Mouse (Mus musculus) brown adipose tissue, adult 24 weeks (tissue): ENCODE measurements around the gene Ryr1. TPM values are rescaled to one million over a fixed set of nuclear protein-coding genes. Genes with fewer than 3 reads are reported as not detected.
"Not testable (repeated sequence)": the region's sequence is repeated elsewhere in the genome, so short reads cannot be mapped to it uniquely, and the experiment has no call there.

Experiments used
- H3K27ac ChIP-seq: fragments of 200-500 bp; replicated peaks from 2 replicates; pipeline ENCODE4 v1.5.1; 2012; ENCODE audit warnings: low read depth, mild to moderate bottlenecking, low read length
- H3K4me1 ChIP-seq: fragments of 200-500 bp; 2 replicates; pipeline ENCODE4 v1.6.1; 2012; ENCODE audit warnings: low read length, mixed read lengths; ENCODE audit not compliant: control insufficient read depth, insufficient read depth, insufficient read length
- H3K4me3 ChIP-seq: fragments of 200-500 bp; 2 replicates; pipeline ENCODE4 v1.5.1; 2012; ENCODE audit warnings: low read depth, mild to moderate bottlenecking, low read length, moderate library complexity; ENCODE audit not compliant: insufficient read depth
- polyA plus RNA-seq: library from polyadenylated mRNA; stranded (reverse); fragments of >200 nt; gene quantifications from 2 replicates; pipeline ENCODE4 v1.2.4, GENCODE M21; 2012; ENCODE audit not compliant: missing spikeins, insufficient read depth, insufficient read length

Ryr1 gene
- polyA plus RNA-seq, 1 experiment: 1.9 TPM

DNA sequence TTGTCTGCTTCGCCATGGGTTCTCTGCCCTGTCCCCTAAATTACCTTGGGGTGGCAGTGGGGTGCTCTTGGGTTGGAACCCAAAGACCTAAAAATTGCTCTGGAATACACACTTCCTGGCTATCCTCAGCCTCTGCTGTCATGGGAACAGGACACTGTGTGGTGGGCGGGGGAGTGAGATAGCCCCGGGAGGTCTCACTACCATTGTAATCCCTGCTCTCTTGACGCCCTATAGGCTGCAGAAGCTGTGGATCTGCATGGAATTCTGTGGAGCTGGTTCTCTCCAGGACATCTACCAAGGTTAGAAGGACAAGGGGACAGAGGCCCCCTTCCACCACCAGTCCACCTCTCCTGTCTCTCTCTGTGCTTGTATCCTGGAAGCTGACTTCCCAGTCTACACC lies 141.1 kb downstream of the Ryr1 start:
- H3K27ac ChIP-seq: no peak overlapping the region
- H3K4me3 ChIP-seq: no peak overlapping the region
- peaks cover 3% of the 10 kb centered on the region; the same call in 1 of the 2 replicates for H3K4me1 ChIP-seq

- Histone ChIP-seq H3K4me1 (peaks cover 3% of the 10 kb centered on the region; the same call in 1 of the 2 replicates), H3K27ac (no peak overlapping the region), H3K4me3 (peak overlapping the region; percentile 20; the same call in 1 of the 2 replicates)
Observed at GRCm38 (mm10) chr7:28983141-28983564, 141.8 kb downstream of the Ryr1 start.

DNA sequence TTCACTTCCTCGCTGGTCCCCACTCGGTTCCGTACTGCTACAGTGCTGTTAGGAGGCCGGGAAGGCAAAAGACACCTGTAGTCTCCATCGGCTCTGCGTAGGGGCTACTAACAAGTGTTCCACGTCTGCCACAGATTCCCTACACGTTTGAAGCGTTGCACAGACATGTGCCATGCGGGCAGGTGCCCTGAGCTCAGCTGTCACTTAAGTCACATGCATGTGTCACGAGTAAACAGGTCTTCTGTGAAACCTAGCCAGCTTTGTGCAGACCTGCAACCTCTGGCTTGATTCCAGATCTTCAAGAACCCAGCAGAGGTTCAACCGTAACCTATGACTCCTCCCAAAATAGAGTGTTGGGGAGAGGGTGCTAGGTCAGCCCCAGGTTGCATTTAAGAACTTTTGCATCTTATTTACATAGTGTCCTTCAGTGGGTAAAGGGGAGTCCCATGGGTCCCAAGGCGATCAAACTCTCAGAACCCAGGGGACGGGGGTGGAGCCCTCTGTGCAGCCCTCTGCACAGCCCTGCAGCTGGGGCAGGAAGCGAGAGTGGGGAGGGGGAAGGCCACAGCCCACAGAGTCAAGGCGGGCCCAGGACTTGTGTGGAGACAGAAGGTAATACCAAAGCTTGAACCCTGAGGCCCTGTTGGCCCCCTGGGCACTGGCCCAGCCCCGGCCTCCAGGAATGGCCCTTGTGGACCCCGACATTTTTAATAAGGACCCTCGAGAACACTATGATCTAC lies 142.5 kb downstream of the Ryr1 start:
- H3K27ac ChIP-seq: peak overlapping the region; percentile 63
- H3K4me3 ChIP-seq: peak overlapping the region; percentile 70
- peaks cover 3% of the 10 kb centered on the region; the same call in 1 of the 2 replicates for H3K4me1 ChIP-seq

- Histone ChIP-seq H3K4me3 (peak within 1 kb of the TSS; percentile 82), H3K27ac (peak within 1 kb of the TSS; percentile 90), H3K4me1 (peaks cover 3% of the 10 kb centered on the region; the same call in 1 of the 2 replicates)
Observed at GRCm38 (mm10) chr7:28981651-28982273, 143.2 kb downstream of the Ryr1 start, which contains the start of the genes Eif3k and Map4k1. Eif3k (minus strand) TSS chr7:28981864. Map4k1 (plus strand) TSS chr7:28982050.

GRCm38 (mm10) chr7:28977556-28977955 lies 147.4 kb downstream of the Ryr1 start:
- H3K27ac ChIP-seq: no peak overlapping the region
- no peak overlapping the region for H3K4me3 ChIP-seq
- peaks cover 3% of the 10 kb centered on the region for H3K4me1 ChIP-seq

- H3K4me3 ChIP-seq: no peak overlapping the region
- peaks cover 13% of the 10 kb centered on the region for H3K4me1 ChIP-seq
- H3K27ac ChIP-seq: no peak overlapping the region
Observed at GRCm38 (mm10) chr7:28973025-28973424, 152.0 kb downstream of the Ryr1 start.

DNA sequence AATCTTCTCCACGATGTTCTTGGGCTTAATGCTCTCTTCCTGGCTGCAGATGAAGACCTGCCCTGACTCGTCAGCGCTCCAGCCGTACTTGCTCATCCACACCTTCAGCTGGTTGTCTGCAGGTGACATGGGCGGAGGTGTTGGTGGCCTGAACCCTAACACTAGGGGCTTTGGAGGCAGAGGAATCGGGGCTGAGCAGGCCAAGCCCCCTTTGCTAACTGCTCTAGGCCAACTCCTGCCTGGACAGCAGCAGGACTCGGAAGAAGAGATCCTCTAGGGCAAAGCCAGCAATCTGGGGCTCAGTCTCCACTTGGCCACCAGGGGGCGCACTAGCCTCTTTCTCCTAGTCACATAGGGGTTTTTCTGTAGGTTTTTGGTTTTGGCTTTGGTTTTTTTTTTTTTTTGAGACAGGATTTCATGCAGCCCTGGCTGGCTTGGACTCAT lies 152.4 kb downstream of the Ryr1 start:
- peaks cover 13% of the 10 kb centered on the region for H3K4me1 ChIP-seq
- peak overlapping the region; percentile 4; the same call in 1 of the 2 replicates for H3K27ac ChIP-seq
- H3K4me3 ChIP-seq: no peak overlapping the region

DNA sequence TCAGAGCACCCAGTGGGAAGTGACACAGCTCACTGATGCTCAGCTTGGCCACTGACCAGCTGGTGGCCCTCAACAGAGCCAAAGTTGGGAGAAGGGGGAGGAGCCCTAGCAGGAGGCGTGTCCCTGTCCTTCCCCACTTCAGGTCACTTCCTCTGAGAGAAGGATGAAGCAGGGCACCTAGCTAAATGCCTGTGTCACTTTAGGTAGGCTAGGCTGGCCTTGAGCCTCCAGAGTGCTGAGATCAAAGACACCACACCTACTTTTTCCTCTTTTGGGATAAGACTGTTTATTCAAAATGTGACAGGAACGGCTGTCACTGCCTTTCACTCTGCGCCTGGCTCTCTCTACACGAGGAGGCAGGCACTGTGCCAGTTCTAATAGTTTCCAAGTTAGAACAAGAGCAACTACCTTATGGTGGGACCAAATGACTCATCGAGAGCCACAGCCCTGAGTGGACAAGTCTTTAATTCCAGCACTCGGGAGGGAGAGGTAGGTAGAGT lies 153.2 kb downstream of the Ryr1 start:
- Histone ChIP-seq H3K4me3 (no peak overlapping the region), H3K4me1 (peaks cover 13% of the 10 kb centered on the region), H3K27ac (peak overlapping the region; percentile 40)

GRCm38 (mm10) chr7:28971029-28971428 lies 153.9 kb downstream of the Ryr1 start:
- Histone ChIP-seq H3K4me3 (no peak overlapping the region), H3K27ac (peak overlapping the region; percentile 40; the same call in 1 of the 2 replicates), H3K4me1 (peaks cover 18% of the 10 kb centered on the region)

DNA sequence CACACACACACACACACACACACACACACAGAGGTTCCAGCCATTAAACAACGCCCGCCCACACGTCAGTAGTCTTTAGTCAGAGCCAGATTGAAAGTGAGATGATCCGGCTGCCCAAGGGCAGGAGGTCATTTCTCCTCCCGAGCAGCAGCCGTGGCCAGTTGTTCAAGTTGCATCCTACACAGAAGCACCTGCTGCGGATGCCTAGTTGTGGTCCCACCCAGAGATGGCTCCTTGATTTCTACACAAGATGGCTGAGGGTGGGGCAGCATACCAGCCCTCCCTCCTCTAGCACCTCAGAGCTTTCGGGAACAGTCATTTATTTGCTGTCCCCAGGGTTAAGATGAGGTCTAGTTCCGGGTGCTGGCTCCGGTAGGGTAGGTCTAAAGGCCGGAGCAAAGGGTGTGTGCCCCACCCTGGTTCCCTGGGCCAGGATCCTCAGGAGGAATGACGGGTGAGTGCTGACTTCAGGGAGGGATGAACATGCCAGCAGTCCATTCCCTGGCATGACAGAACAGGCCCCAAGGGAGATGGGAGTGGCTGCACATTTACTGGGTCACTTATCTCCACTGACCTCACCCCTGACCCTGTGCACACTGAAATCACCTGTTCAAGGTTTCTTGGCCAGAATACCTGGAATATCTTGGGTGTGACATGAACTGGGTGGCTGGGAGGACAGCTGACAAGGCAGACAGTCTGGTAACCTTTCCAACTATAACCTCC lies 155.1 kb downstream of the Ryr1 start:
- peaks cover 20% of the 10 kb centered on the region for H3K4me1 ChIP-seq
- peak overlapping the region; percentile 73 for H3K27ac ChIP-seq
- H3K4me3 ChIP-seq: no peak overlapping the region

DNA sequence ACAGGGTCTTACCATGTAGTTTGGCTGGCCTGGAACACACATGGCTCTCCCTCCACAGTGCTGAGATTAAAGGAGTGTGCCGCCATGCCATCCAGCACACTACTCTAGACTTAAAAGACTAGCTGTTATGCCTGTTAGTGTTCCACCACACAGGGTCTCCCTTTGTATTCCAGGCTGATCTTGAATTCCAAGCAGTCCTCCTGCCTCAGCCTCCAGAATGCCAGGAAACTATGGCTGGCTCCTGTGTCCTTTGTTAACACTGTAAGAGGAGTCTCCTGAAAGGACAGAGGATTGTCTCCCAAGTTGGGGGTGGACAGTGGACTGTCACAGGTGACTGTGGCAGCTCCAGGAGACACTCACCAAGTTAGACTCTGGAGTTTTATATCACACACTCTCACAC lies 155.7 kb downstream of the Ryr1 start:
- H3K4me1 ChIP-seq: peaks cover 20% of the 10 kb centered on the region
- H3K27ac ChIP-seq: peak overlapping the region; percentile 73
- H3K4me3 ChIP-seq: no peak overlapping the region

- H3K4me3 ChIP-seq, H3K27ac ChIP-seq: not testable (repeated sequence)
- peaks cover 20% of the 10 kb centered on the region for H3K4me1 ChIP-seq
Observed at GRCm38 (mm10) chr7:28968120-28968519, 156.9 kb downstream of the Ryr1 start.

- H3K4me1 ChIP-seq: peaks cover 16% of the 10 kb centered on the region
- no peak overlapping the region for H3K4me3 ChIP-seq
- H3K27ac ChIP-seq: peak overlapping the region; percentile 96
Observed at GRCm38 (mm10) chr7:28966751-28967505, 158.1 kb downstream of the Ryr1 start.

DNA sequence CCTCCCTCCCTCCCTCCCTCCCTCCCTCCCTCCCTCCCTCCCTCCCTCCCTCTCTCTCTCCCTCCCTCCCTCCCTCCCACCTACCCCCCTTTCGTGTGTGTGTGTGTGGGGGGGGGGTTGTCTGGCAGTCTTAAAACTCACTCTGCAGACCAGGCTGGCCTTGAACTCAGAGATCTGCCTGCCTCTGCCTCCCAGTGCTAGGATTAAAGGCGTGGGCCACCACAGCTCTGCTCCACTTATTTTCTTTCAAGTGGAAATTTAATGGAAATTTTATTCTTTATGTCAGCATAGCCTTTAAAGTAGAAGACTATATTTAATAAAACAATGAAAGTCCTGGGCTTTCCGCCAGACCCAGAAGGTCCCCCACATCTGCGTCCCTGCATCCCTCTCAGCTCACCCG lies 158.8 kb downstream of the Ryr1 start:
- Histone ChIP-seq H3K4me3 (no peak overlapping the region), H3K4me1 (peaks cover 11% of the 10 kb centered on the region), H3K27ac (peak overlapping the region; percentile 96)
